Mouse (Mus musculus) neural tube, embryonic 13.5 days (tissue): ENCODE results near the gene Chid1. TPM values are rescaled to one million over a fixed set of nuclear protein-coding genes. Genes with fewer than 3 reads are reported as not detected.

ENCODE experiments used
- ATAC-seq: fragments of 200-750 bp; cut with Nextera tagmentation; 2 replicates; pipeline ENCODE4 v1.8.0; 2017; ENCODE audit warnings: low read depth, mild to moderate bottlenecking, moderate TSS enrichment, moderate library complexity
- H3K27ac ChIP-seq: fragments of 300-500 bp; sonication (generic); replicated peaks from 2 replicates; pipeline ENCODE4 v1.5.1; 2015; ENCODE audit warnings: moderate library complexity, mild to moderate bottlenecking, inconsistent platforms
- H3K27me3 ChIP-seq: fragments of 300-500 bp; sonication (generic); 2 replicates; pipeline ENCODE4 v1.6.1; 2015; ENCODE audit warnings: mild to moderate bottlenecking, inconsistent platforms
- H3K36me3 ChIP-seq: fragments of 300-500 bp; sonication (generic); 2 replicates; pipeline ENCODE4 v1.6.1; 2015; ENCODE audit warnings: mild to moderate bottlenecking, inconsistent platforms
- H3K4me1 ChIP-seq: fragments of 300-500 bp; sonication (generic); replicated peaks from 2 replicates; pipeline ENCODE4 v1.6.1; 2015; ENCODE audit warnings: inconsistent platforms
- H3K4me2 ChIP-seq: fragments of 300-500 bp; sonication (generic); 2 replicates; pipeline ENCODE4 v1.6.1; 2015; ENCODE audit warnings: inconsistent platforms, mild to moderate bottlenecking, moderate library complexity
- H3K4me3 ChIP-seq: fragments of 300-500 bp; sonication (generic); 2 replicates; pipeline ENCODE4 v1.5.1; 2015; ENCODE audit warnings: mild to moderate bottlenecking, inconsistent platforms
- H3K9ac ChIP-seq: fragments of 300-500 bp; sonication (generic); 2 replicates; pipeline ENCODE4 v1.6.1; 2015; ENCODE audit warnings: moderate library complexity, mild to moderate bottlenecking, inconsistent platforms
- H3K9me3 ChIP-seq: fragments of 300-500 bp; sonication (generic); 2 replicates; pipeline ENCODE4 v1.6.1; 2016; ENCODE audit warnings: inconsistent platforms
- WGBS: fragments of 180-500 bp; shearing (Covaris S2); methylation state at CpG from one replicate; pipeline ENCODE4 v1.1.7; 2015; 5-methylcytosine and 5-hydroxymethylcytosine counted together
- polyA plus RNA-seq: library from polyadenylated mRNA; unstranded; fragments of >200 nt; fragmentation: Nextera tagmentation; extraction: Ambion mirVana; gene quantifications from 2 replicates; pipeline ENCODE4 v1.2.1, GENCODE M21; 2015

The Chid1 gene
- polyA plus RNA-seq, 1 experiment from 2014 or later = 38.6 TPM

GRCm38 (mm10) chr7:141480842-141481497, 58.7 kb downstream of the Chid1 start:
- peak; percentile 30 for ATAC-seq
- H3K27me3 ChIP-seq = peaks cover 38% of the 10 kb centered on the region
- peak overlapping the region; percentile 62 for H3K4me3 ChIP-seq
- H3K9ac ChIP-seq = peak overlapping the region; percentile 80
- H3K4me2 ChIP-seq = peak overlapping the region; percentile 89
- peaks cover 73% of the 10 kb centered on the region for H3K4me1 ChIP-seq
- H3K27ac ChIP-seq = peak overlapping the region; percentile 62
- no peaks in the 10 kb centered on the region for H3K9me3 ChIP-seq
- WGBS = 5% methylated on average over 10 of the region's 10 CpGs
- no peaks in the 10 kb centered on the region for H3K36me3 ChIP-seq

- H3K4me1 ChIP-seq = peaks cover 66% of the 10 kb centered on the region
- H3K27ac ChIP-seq = peak overlapping the region; percentile 38; the same call in 1 of the 2 replicates
- peaks cover 37% of the 10 kb centered on the region for H3K27me3 ChIP-seq
- no peaks in the 10 kb centered on the region for H3K36me3 ChIP-seq
- H3K9me3 ChIP-seq = no peaks in the 10 kb centered on the region
- WGBS = 70% methylated on average over 5 of the region's 5 CpGs
- no peak overlapping the region for H3K4me3 ChIP-seq
- no peak for ATAC-seq
- 0 out of 2 replicates have a peak overlapping the region, but pooled peaks have one; percentile 17 for H3K9ac ChIP-seq
- no peak overlapping the region for H3K4me2 ChIP-seq
These were observed 61.3 kb downstream of the Chid1 start for GRCm38 (mm10) chr7:141478270-141478748.

- peaks cover 2% of the 10 kb centered on the region for H3K36me3 ChIP-seq
- H3K4me2 ChIP-seq = peak overlapping the region; percentile 94; the same call in 1 of the 2 replicates
- peaks cover 31% of the 10 kb centered on the region for H3K27me3 ChIP-seq
- H3K4me1 ChIP-seq = peaks cover 61% of the 10 kb centered on the region
- H3K27ac ChIP-seq = peak overlapping the region; percentile 38; the same call in 1 of the 2 replicates
- 0 out of 2 replicates have a peak overlapping the region, but pooled peaks have one; percentile 5 for H3K9ac ChIP-seq
- no peak for ATAC-seq
- H3K4me3 ChIP-seq = no peak overlapping the region
- 61% methylated on average over 4 of the region's 4 CpGs for WGBS
- H3K9me3 ChIP-seq = no peaks in the 10 kb centered on the region
These were observed 61.9 kb downstream of the Chid1 start for GRCm38 (mm10) chr7:141477578-141478269.

GRCm38 (mm10) chr7:141476981-141477370, 62.7 kb downstream of the Chid1 start:
- WGBS = 19% methylated on average over 7 of the region's 7 CpGs
- Histone ChIP-seq H3K27me3 (peaks cover 29% of the 10 kb centered on the region), H3K9ac (peak overlapping the region; percentile 56), H3K9me3 (no peaks in the 10 kb centered on the region), H3K4me2 (peak overlapping the region; percentile 94), H3K4me3 (peak overlapping the region; percentile 59; the same call in 1 of the 2 replicates), H3K36me3 (peaks cover 10% of the 10 kb centered on the region), H3K4me1 (peaks cover 54% of the 10 kb centered on the region), H3K27ac (peak overlapping the region; percentile 70)
- no peak for ATAC-seq

- Histone ChIP-seq H3K27me3 (peaks cover 29% of the 10 kb centered on the region), H3K4me3 (peak overlapping the region; percentile 59), H3K4me1 (peaks cover 50% of the 10 kb centered on the region), H3K36me3 (peaks cover 14% of the 10 kb centered on the region), H3K27ac (peak overlapping the region; percentile 70), H3K9ac (peak overlapping the region; percentile 56), H3K9me3 (no peaks in the 10 kb centered on the region), H3K4me2 (peak overlapping the region; percentile 94)
- WGBS = 6% methylated on average over 15 of the region's 17 CpGs
- ATAC-seq = peak; percentile 17; the same call in 1 of the 2 replicates
These were observed 63.3 kb downstream of the Chid1 start for GRCm38 (mm10) chr7:141476226-141476980.

GRCm38 (mm10) chr7:141475805-141476158, 63.9 kb downstream of the Chid1 start:
- Histone ChIP-seq H3K4me3 (peak overlapping the region; percentile 59), H3K27ac (peak overlapping the region; percentile 61), H3K4me1 (peaks cover 49% of the 10 kb centered on the region), H3K9ac (peak overlapping the region; percentile 82), H3K9me3 (no peaks in the 10 kb centered on the region), H3K36me3 (peaks cover 20% of the 10 kb centered on the region), H3K4me2 (peak overlapping the region; percentile 94), H3K27me3 (peaks cover 29% of the 10 kb centered on the region)
- under 1% methylated on average over 12 of the region's 12 CpGs for WGBS
- peak; percentile 0; the same call in 1 of the 2 replicates for ATAC-seq

- Histone ChIP-seq H3K27ac (peak within 1 kb of the TSS; percentile 88), H3K9me3 (no peaks in the 10 kb centered on the region), H3K27me3 (peaks cover 29% of the 10 kb centered on the region), H3K9ac (peak within 1 kb of the TSS; percentile 82), H3K4me2 (peak within 1 kb of the TSS; percentile 94), H3K4me3 (peak within 1 kb of the TSS; percentile 59), H3K4me1 (peaks cover 49% of the 10 kb centered on the region), H3K36me3 (peaks cover 26% of the 10 kb centered on the region)
- under 1% methylated on average over 87 of the region's 87 CpGs for WGBS
- peak; percentile 81 for ATAC-seq
These were observed 64.4 kb downstream of the Chid1 start, which contains the start of the genes Polr2l and Tspan4 for GRCm38 (mm10) chr7:141475011-141475804. Polr2l (minus strand) TSS chr7:141475132. Tspan4 (plus strand) TSS chr7:141475240.

- peaks cover 59% of the 10 kb centered on the region for H3K4me1 ChIP-seq
- peak overlapping the region; percentile 94 for H3K4me2 ChIP-seq
- 7% methylated on average over 5 of the region's 5 CpGs for WGBS
- peaks cover 29% of the 10 kb centered on the region for H3K27me3 ChIP-seq
- ATAC-seq = no peak
- 0 out of 2 replicates have a peak overlapping the region, but pooled peaks have one; percentile 88 for H3K27ac ChIP-seq
- H3K4me3 ChIP-seq = peak overlapping the region; percentile 59
- peaks cover 34% of the 10 kb centered on the region for H3K36me3 ChIP-seq
- H3K9ac ChIP-seq = peak overlapping the region; percentile 82
- H3K9me3 ChIP-seq = no peaks in the 10 kb centered on the region
These were observed 65.5 kb downstream of the Chid1 start for GRCm38 (mm10) chr7:141474160-141474559.

- Histone ChIP-seq H3K4me1 (peaks cover 72% of the 10 kb centered on the region), H3K4me3 (no peak overlapping the region)
These were observed 66.9 kb downstream of the Chid1 start for GRCm38 (mm10) chr7:141472763-141473162.

GRCm38 (mm10) chr7:141472226-141472625, 67.4 kb downstream of the Chid1 start:
- Histone ChIP-seq H3K27ac (no peak overlapping the region), H3K36me3 (peaks cover 34% of the 10 kb centered on the region), H3K9ac (0 out of 2 replicates have a peak overlapping the region, but pooled peaks have one; percentile 17), H3K9me3 (no peaks in the 10 kb centered on the region), H3K4me1 (peaks cover 71% of the 10 kb centered on the region), H3K4me2 (no peak overlapping the region), H3K4me3 (no peak overlapping the region), H3K27me3 (peaks cover 16% of the 10 kb centered on the region)
- WGBS = 85% methylated on average over 6 of the region's 6 CpGs
- ATAC-seq = no peak

More at GRCm38 (mm10) chr7:141472763-141473162, 66.9 kb downstream of the Chid1 start:
- Histone ChIP-seq H3K9me3 (no peaks in the 10 kb centered on the region), H3K27me3 (peaks cover 22% of the 10 kb centered on the region), H3K36me3 (peaks cover 34% of the 10 kb centered on the region), H3K9ac (no peak overlapping the region), H3K4me2 (no peak overlapping the region), H3K27ac (no peak overlapping the region)
- no peak for ATAC-seq
- 92% methylated on average over 6 of the region's 6 CpGs for WGBS

- Histone ChIP-seq H3K9me3 (no peaks in the 10 kb centered on the region), H3K27ac (no peak overlapping the region), H3K27me3 (peaks cover 16% of the 10 kb centered on the region), H3K4me3 (no peak overlapping the region), H3K4me1 (peaks cover 70% of the 10 kb centered on the region), H3K9ac (no peak overlapping the region), H3K4me2 (no peak overlapping the region), H3K36me3 (peaks cover 34% of the 10 kb centered on the region)
- no peak for ATAC-seq
- WGBS = 96% methylated on average over 1 of the region's 1 CpGs
These were observed 68.4 kb downstream of the Chid1 start for GRCm38 (mm10) chr7:141471236-141471635.
